Mouse (Mus musculus): ENCODE measurements around the gene Il20rb. TPM values are rescaled to one million over a fixed set of nuclear protein-coding genes. Genes with fewer than 3 reads are reported as not detected.

Il20rb gene
- 1.5 TPM for polyA plus RNA-seq (2017; shearing (Covaris generic))

DNA sequence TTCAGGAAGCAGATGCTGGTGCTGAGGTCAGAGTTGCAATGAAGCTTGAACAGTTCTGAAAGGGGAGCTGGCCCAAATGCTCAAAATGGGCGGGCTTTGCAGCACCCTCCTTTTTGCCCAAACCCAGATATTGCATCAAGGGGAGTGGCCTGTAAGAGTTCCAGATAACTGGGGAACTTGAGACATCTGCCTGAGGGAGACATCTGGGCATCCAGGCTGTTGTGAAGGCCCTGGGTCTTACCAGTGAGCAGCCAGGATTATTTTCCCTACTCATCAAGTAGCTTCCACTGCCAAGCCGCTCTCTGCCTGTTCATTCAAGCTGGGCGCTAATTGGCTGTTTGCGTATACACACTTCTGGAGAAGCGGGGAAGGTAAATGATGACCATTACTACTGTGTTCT is at the start of gene Il20rb:
Gene Il20rb, minus strand, starts transcription at position 358 of the 400 bp plus-strand sequence.

Other genes with a start within 250 kb of the Il20rb start
- 83.8 TPM for gene Nck1, start 59.3 kb upstream of the Il20rb start, polyA plus RNA-seq (2017; shearing (Covaris generic))
- gene Slc35g2, start 84.3 kb upstream of the Il20rb start, polyA plus RNA-seq (2017; shearing (Covaris generic)) = 0.55 TPM
- gene Stag1, start 111.0 kb upstream of the Il20rb start, polyA plus RNA-seq (2017; shearing (Covaris generic)) = 93.9 TPM